ENCODE assay signal across 16 mouse cellular contexts in the genomic region with DNA sequence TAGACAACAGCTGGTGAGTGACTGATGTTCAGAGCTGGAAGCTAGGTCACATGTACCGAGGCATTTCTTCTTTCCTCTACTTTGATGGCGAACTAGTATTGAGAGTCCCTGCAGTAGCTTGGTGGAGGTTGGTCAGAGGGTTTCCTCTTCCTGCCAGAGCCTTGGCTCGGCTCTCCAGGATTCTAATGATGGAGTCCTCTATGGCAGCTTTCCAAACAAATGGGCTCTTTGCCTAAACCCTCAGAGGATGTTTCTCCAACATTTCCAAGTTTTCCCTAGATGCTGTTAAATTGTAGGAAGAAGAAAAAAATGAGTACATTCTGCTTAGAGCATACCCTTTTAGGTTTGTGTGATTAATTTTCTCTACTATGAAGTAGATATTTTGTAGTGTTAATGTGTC. TPM values are rescaled to one million over a fixed set of nuclear protein-coding genes. Genes with fewer than 3 reads are reported as not detected.
A peak's percentile ranks its signal among the peaks of the same experiment; 100 is the strongest.
DNase-seq lines count a peak whose midpoint lies in the region; ATAC-seq and TF ChIP-seq lines count a peak whose summit lies in the region.
"Had no signal": no experiment of that assay in that cellular context is flagged by ENCODE, and none has a peak within 500 bp of the region (broad histone marks: within the 10 kb centered on the region; RNA-seq: fewer than 3 reads in every experiment).

No protein-coding gene starts in this region.

- H3K27ac ChIP-seq in hindbrain, postnatal 0 days, result no peak overlapping the region
- H3K27ac ChIP-seq in hindbrain, embryonic 11.5 days (ENCODE audit: low read depth, low read length), result no peak overlapping the region
- no peak overlapping the region for H3K27ac ChIP-seq in midbrain, embryonic 14.5 days (replicated peaks; ENCODE audit: low read depth, low read length)
- H3K27ac ChIP-seq in midbrain, embryonic 15.5 days, result no peak overlapping the region
- H3K27ac ChIP-seq in liver, postnatal 0 days (ENCODE audit: low read depth), result no peak overlapping the region
- H3K27ac ChIP-seq: hindbrain, embryonic 14.5 days; limb, embryonic 12.5 days; liver, embryonic 14.5 days had no signal

- no peak for TF ChIP-seq CTCF in hindbrain, postnatal 0 days (IDR thresholded peaks at IDR 0.05; ENCODE audit: low read depth)
- no peak for TF ChIP-seq CTCF in liver, postnatal 0 days (IDR thresholded peaks at IDR 0.05; ENCODE audit: low read depth)

- ATAC-seq in cerebellum, adult (ENCODE audit: insufficient number of reproducible peaks, low FRiP score, low TSS enrichment), result no peak
- no peak for ATAC-seq in hindbrain, postnatal 0 days
- ATAC-seq in hindbrain, embryonic 11.5 days (ENCODE audit: low FRiP score), result no peak
- no peak for ATAC-seq in midbrain, embryonic 14.5 days (ENCODE audit: low FRiP score, low TSS enrichment)
- ATAC-seq in midbrain, embryonic 15.5 days (replicated peaks), result no peak
- ATAC-seq in liver, postnatal 0 days, result no peak
- ATAC-seq: intestine, postnatal 0 days; midbrain, embryonic 16.5 days had no signal

- WGBS in hindbrain, postnatal 0 days, result 52% methylated on average over 3 of the region's 3 CpGs
- WGBS in hindbrain, embryonic 11.5 days, result 83% methylated on average over 3 of the region's 3 CpGs
- WGBS in midbrain, embryonic 14.5 days, result 86% methylated on average over 3 of the region's 3 CpGs
- 79% methylated on average over 3 of the region's 3 CpGs for WGBS in midbrain, embryonic 15.5 days
- WGBS in liver, postnatal 0 days (ENCODE audit: insufficient replicate concordance), result 56% methylated on average over 3 of the region's 3 CpGs

- no peaks in the 10 kb centered on the region for H3K36me3 ChIP-seq in hindbrain, postnatal 0 days (ENCODE audit: insufficient read depth, low read length)
- no peaks in the 10 kb centered on the region for H3K36me3 ChIP-seq in hindbrain, embryonic 11.5 days (ENCODE audit: control insufficient read depth, insufficient read depth, low read length)
- H3K36me3 ChIP-seq in midbrain, embryonic 14.5 days (ENCODE audit: control insufficient read depth, insufficient read depth, low read length), result no peaks in the 10 kb centered on the region
- no peaks in the 10 kb centered on the region for H3K36me3 ChIP-seq in midbrain, embryonic 15.5 days (replicated peaks)
- H3K36me3 ChIP-seq in liver, postnatal 0 days (replicated peaks; ENCODE audit: insufficient read depth, low read length), result no peaks in the 10 kb centered on the region
- H3K36me3 ChIP-seq: limb, embryonic 12.5 days had no signal

- DNase-seq in cerebellum, adult 11 months, result peak; percentile 5
- DNase-seq in hindbrain, postnatal 0 days (ENCODE audit: low spot score), result peak; percentile 33
- DNase-seq in hindbrain, embryonic 11.5 days (ENCODE audit: low spot score), result no peak
- DNase-seq in midbrain, embryonic 14.5 days, result peak; percentile 13
- DNase-seq in cerebellum, postnatal 14 days, result peak; percentile 69 to 76
- DNase-seq in liver, postnatal 0 days, result no peak
- DNase-seq: embryo, embryonic 11 days; gastrocnemius, postnatal 36 days had no signal

- no peaks in the 10 kb centered on the region for H3K9me3 ChIP-seq in hindbrain, postnatal 0 days (ENCODE audit: low read length)
- H3K9me3 ChIP-seq in hindbrain, embryonic 11.5 days (ENCODE audit: control insufficient read depth, low read length), result no peaks in the 10 kb centered on the region
- no peaks in the 10 kb centered on the region for H3K9me3 ChIP-seq in midbrain, embryonic 14.5 days (ENCODE audit: control insufficient read depth, low read length)
- no peaks in the 10 kb centered on the region for H3K9me3 ChIP-seq in midbrain, embryonic 15.5 days
- no peaks in the 10 kb centered on the region for H3K9me3 ChIP-seq in liver, postnatal 0 days (ENCODE audit: low read length)
- H3K9me3 ChIP-seq: limb, embryonic 12.5 days had no signal

- no peak overlapping the region for H3K4me2 ChIP-seq in hindbrain, postnatal 0 days (ENCODE audit: low read depth, low read length)
- no peak overlapping the region for H3K4me2 ChIP-seq in hindbrain, embryonic 11.5 days (replicated peaks; ENCODE audit: low read depth, low read length)
- H3K4me2 ChIP-seq in midbrain, embryonic 14.5 days (ENCODE audit: low read length), result no peak overlapping the region
- H3K4me2 ChIP-seq in midbrain, embryonic 15.5 days, result no peak overlapping the region
- H3K4me2 ChIP-seq in liver, postnatal 0 days (ENCODE audit: low read depth, low read length), result no peak overlapping the region
- H3K4me2 ChIP-seq: hindbrain, embryonic 14.5 days; limb, embryonic 12.5 days had no signal

- no peak for TF ChIP-seq EP300 in liver, postnatal 0 days (IDR thresholded peaks at IDR 0.05; ENCODE audit: low read depth)

- no peak overlapping the region for H3K4me3 ChIP-seq in hindbrain, postnatal 0 days (ENCODE audit: low read length)
- no peak overlapping the region for H3K4me3 ChIP-seq in hindbrain, embryonic 11.5 days (ENCODE audit: low read depth, low read length)
- H3K4me3 ChIP-seq in midbrain, embryonic 14.5 days (replicated peaks; ENCODE audit: low read depth, low read length), result no peak overlapping the region
- no peak overlapping the region for H3K4me3 ChIP-seq in midbrain, embryonic 15.5 days
- H3K4me3 ChIP-seq in liver, postnatal 0 days (ENCODE audit: low read depth, low read length), result no peak overlapping the region
- H3K4me3 ChIP-seq: erythroblast, embryonic 14.5 days; limb, embryonic 12.5 days had no signal

- no peaks in the 10 kb centered on the region for H3K4me1 ChIP-seq in hindbrain, postnatal 0 days (ENCODE audit: insufficient read depth, low read length)
- H3K4me1 ChIP-seq in hindbrain, embryonic 11.5 days (replicated peaks; ENCODE audit: control insufficient read depth, insufficient read depth, low read length), result no peaks in the 10 kb centered on the region
- H3K4me1 ChIP-seq in midbrain, embryonic 14.5 days (ENCODE audit: control insufficient read depth, insufficient read depth, low read length), result no peaks in the 10 kb centered on the region
- no peaks in the 10 kb centered on the region for H3K4me1 ChIP-seq in midbrain, embryonic 15.5 days
- H3K4me1 ChIP-seq in liver, postnatal 0 days (ENCODE audit: insufficient read depth), result no peaks in the 10 kb centered on the region
- H3K4me1 ChIP-seq: limb, embryonic 12.5 days had no signal

- H3K9ac ChIP-seq in hindbrain, postnatal 0 days (replicated peaks; ENCODE audit: low read length), result no peak overlapping the region
- no peak overlapping the region for H3K9ac ChIP-seq in hindbrain, embryonic 11.5 days (ENCODE audit: low read depth, low read length)
- no peak overlapping the region for H3K9ac ChIP-seq in midbrain, embryonic 14.5 days (replicated peaks; ENCODE audit: low read length)
- H3K9ac ChIP-seq in midbrain, embryonic 15.5 days, result no peak overlapping the region
- no peak overlapping the region for H3K9ac ChIP-seq in liver, postnatal 0 days (replicated peaks)
- H3K9ac ChIP-seq: hindbrain, embryonic 14.5 days; limb, embryonic 12.5 days; liver, embryonic 14.5 days had no signal

- H3K27me3 ChIP-seq in hindbrain, postnatal 0 days (ENCODE audit: insufficient read depth, low read length), result no peaks in the 10 kb centered on the region
- no peaks in the 10 kb centered on the region for H3K27me3 ChIP-seq in hindbrain, embryonic 11.5 days (ENCODE audit: control insufficient read depth, insufficient read depth, low read length)
- H3K27me3 ChIP-seq in midbrain, embryonic 14.5 days (ENCODE audit: control insufficient read depth, insufficient read depth, low read length), result no peaks in the 10 kb centered on the region
- no peaks in the 10 kb centered on the region for H3K27me3 ChIP-seq in midbrain, embryonic 15.5 days (replicated peaks)
- H3K27me3 ChIP-seq in liver, postnatal 0 days (ENCODE audit: insufficient read depth, low read length), result no peaks in the 10 kb centered on the region

RNA-seq across cellular contexts. Expression of gene Trpm3, which starts 6.2 kb away (rescaled TPM):
- total RNA-seq in hindbrain, postnatal 0 days (2014; rRNA removed), result 49.9 and 63.5 TPM in 2 replicates
- 40.1 and 44.1 TPM in 2 replicates for polyA plus RNA-seq in hindbrain, postnatal 0 days (2015; fragmentation: Nextera tagmentation; extraction: Ambion mirVana)
- polyA plus RNA-seq in hindbrain, embryonic 11.5 days (2014; fragmentation: Nextera tagmentation; extraction: Ambion mirVana), result 14.5 and 16.6 TPM in 2 replicates
- 14.0 and 14.8 TPM in 2 replicates for polyA plus RNA-seq in midbrain, embryonic 14.5 days (2014; fragmentation: Nextera tagmentation; extraction: Ambion mirVana)
- 24.3 and 28.5 TPM in 2 replicates for polyA plus RNA-seq in midbrain, embryonic 15.5 days (2015; fragmentation: Nextera tagmentation; extraction: Ambion mirVana)
- 0.02 TPM in 1 of 2 replicates, not detected in the other for polyA plus RNA-seq in liver, postnatal 0 days (2015; fragmentation: Nextera tagmentation; extraction: Ambion mirVana)

Comparison
In these comparisons a context has a peak if more than half of its experiments do, and no peak if none do; other contexts are left out.
1. DNase-seq: peak in cerebellum, adult 11 months (single experiment), hindbrain, postnatal 0 days (single experiment), midbrain, embryonic 14.5 days (single experiment) and cerebellum, postnatal 14 days (2 of 2); none in hindbrain, embryonic 11.5 days (single experiment) and liver, postnatal 0 days (single experiment).
2. RNA of gene Trpm3, which starts 6.2 kb away (polyA plus RNA-seq): 40.1 to 44.1 TPM in hindbrain, postnatal 0 days, 24.3 to 28.5 TPM in midbrain, embryonic 15.5 days, 14.5 to 16.6 TPM in hindbrain, embryonic 11.5 days and 14.0 to 14.8 TPM in midbrain, embryonic 14.5 days; 0.02 TPM in liver, postnatal 0 days; every median in the first group is over 10 times any median in the second.